Mouse (Mus musculus) spleen, adult 2 months (tissue): ENCODE measurements around the gene Megf6.

Experiments
- CTCF ChIP-seq: fragments of 200-500 bp; IDR thresholded peaks from 2 replicates; pipeline ENCODE4 v1.5.1; 2011; ENCODE audit warnings: mild to moderate bottlenecking, inconsistent platforms; ENCODE audit not compliant: insufficient read depth, insufficient read length, insufficient replicate concordance; ENCODE audit errors: extremely low read depth
- POLR2A ChIP-seq: fragments of 200-500 bp; IDR thresholded peaks from 2 replicates; pipeline ENCODE4 v1.6.1; 2011; ENCODE audit warnings: low read depth, low read length, inconsistent platforms

DNA sequence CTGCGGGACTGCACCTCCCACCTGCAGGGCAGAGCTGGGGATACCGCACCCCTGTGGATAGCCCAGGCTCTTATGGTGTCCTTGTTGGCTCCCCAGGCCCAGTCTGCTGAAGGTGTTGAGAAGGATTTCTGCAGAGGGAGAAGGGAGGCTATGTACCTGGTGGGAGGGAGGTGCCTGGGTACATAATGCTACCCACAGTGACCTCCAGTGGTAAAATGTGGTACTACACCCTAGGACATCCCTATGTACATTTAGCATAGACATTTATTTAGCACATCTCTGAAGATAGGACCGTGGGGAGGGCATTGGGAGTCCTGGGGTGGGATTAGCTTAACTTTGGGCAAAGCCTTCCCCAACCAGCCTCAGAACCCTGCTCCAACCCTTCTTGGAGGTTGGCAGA is 102.5 kb downstream of the Megf6 start:
- no peak for TF ChIP-seq POLR2A
- 0 out of 2 replicates have a peak, but pooled peaks have one; percentile 6 for TF ChIP-seq CTCF
